Mouse (Mus musculus) stomach, embryonic 16.5 days (tissue): ENCODE measurements around the gene Ppm1h. TPM values are rescaled to one million over a fixed set of nuclear protein-coding genes. Genes with fewer than 3 reads are reported as not detected.
A peak's percentile ranks its signal among the peaks of the same experiment; 100 is the strongest.

Experiments used
- ATAC-seq: fragments of 200-750 bp; cut with Nextera tagmentation; 2 replicates; pipeline ENCODE4 v1.8.0; 2017; ENCODE audit warnings: moderate number of reproducible peaks, moderate TSS enrichment; ENCODE audit not compliant: insufficient read depth, low FRiP score
- H3K27ac ChIP-seq: fragments of 300-500 bp; sonication (generic); 2 replicates; pipeline ENCODE4 v1.5.1; 2014; ENCODE audit warnings: low read length
- H3K27me3 ChIP-seq: fragments of 300-500 bp; sonication (generic); 2 replicates; pipeline ENCODE4 v1.6.1; 2014; ENCODE audit warnings: low read length, control low read depth, mixed read lengths; ENCODE audit not compliant: control insufficient read depth, insufficient read depth
- H3K36me3 ChIP-seq: fragments of 300-500 bp; sonication (generic); 2 replicates; pipeline ENCODE4 v1.6.1; 2014; ENCODE audit warnings: low read length; ENCODE audit not compliant: control insufficient read depth, insufficient read depth
- H3K4me1 ChIP-seq: fragments of 300-500 bp; sonication (generic); 2 replicates; pipeline ENCODE4 v1.6.1; 2014; ENCODE audit warnings: low read length, control low read depth, mixed read lengths; ENCODE audit not compliant: control insufficient read depth, insufficient read depth
- H3K4me2 ChIP-seq: fragments of 300-500 bp; sonication (generic); 2 replicates; pipeline ENCODE4 v1.6.1; 2014; ENCODE audit warnings: low read depth, low read length, mixed read lengths
- H3K4me3 ChIP-seq: fragments of 300-500 bp; sonication (generic); replicated peaks from 2 replicates; pipeline ENCODE4 v1.5.1; 2014; ENCODE audit warnings: mild to moderate bottlenecking, low read length
- H3K9ac ChIP-seq: fragments of 300-500 bp; sonication (generic); 2 replicates; pipeline ENCODE4 v1.6.1; 2014; ENCODE audit warnings: low read length
- H3K9me3 ChIP-seq: fragments of 300-500 bp; sonication (generic); replicated peaks from 2 replicates; pipeline ENCODE4 v1.6.1; 2016; ENCODE audit warnings: low read length, control low read depth; ENCODE audit not compliant: control insufficient read depth
- whole genome bisulfite sequencing: fragments of 180-500 bp; shearing (Covaris S2); extraction: QIAGEN DNeasy Blood & Tissue Kit; methylation state at CpG from one replicate; pipeline ENCODE4 v1.1.7; 2014; 5-methylcytosine and 5-hydroxymethylcytosine counted together
- polyA plus RNA-seq: library from polyadenylated mRNA; unstranded; fragments of >200 nt; fragmentation: Nextera tagmentation; extraction: Ambion mirVana; gene quantifications from 2 replicates; pipeline ENCODE4 v1.2.1, GENCODE M21; 2015

Gene Ppm1h
- polyA plus RNA-seq, 1 experiment from 2014 or later = 10.3 TPM

GRCm38 (mm10) chr10:122858904-122859641 is 180.5 kb downstream of the Ppm1h start:
- H3K27ac ChIP-seq = peak overlapping the region; percentile 67
- no peak overlapping the region for H3K9ac ChIP-seq
- peaks cover 8% of the 10 kb centered on the region; the same call in 1 of the 2 replicates for H3K4me1 ChIP-seq
- H3K36me3 ChIP-seq = no peaks in the 10 kb centered on the region
- no peaks in the 10 kb centered on the region for H3K27me3 ChIP-seq
- ATAC-seq = no peak
- H3K4me2 ChIP-seq = no peak overlapping the region
- WGBS = 66% methylated on average over 8 of the region's 8 CpGs
- H3K4me3 ChIP-seq = no peak overlapping the region
- no peaks in the 10 kb centered on the region for H3K9me3 ChIP-seq

GRCm38 (mm10) chr10:122859642-122859997 is 181.1 kb downstream of the Ppm1h start:
- Histone ChIP-seq H3K36me3 (no peaks in the 10 kb centered on the region), H3K4me2 (no peak overlapping the region), H3K27ac (peak overlapping the region; percentile 67), H3K9me3 (no peaks in the 10 kb centered on the region), H3K27me3 (no peaks in the 10 kb centered on the region), H3K4me1 (peaks cover 8% of the 10 kb centered on the region; the same call in 1 of the 2 replicates), H3K9ac (no peak overlapping the region), H3K4me3 (no peak overlapping the region)
- no peak for ATAC-seq
- 65% methylated on average over 8 of the region's 8 CpGs for WGBS

GRCm38 (mm10) chr10:122860076-122860475 is 181.5 kb downstream of the Ppm1h start:
- peaks cover 8% of the 10 kb centered on the region; the same call in 1 of the 2 replicates for H3K4me1 ChIP-seq
- no peak overlapping the region for H3K4me3 ChIP-seq
- no peaks in the 10 kb centered on the region for H3K9me3 ChIP-seq
- H3K9ac ChIP-seq = no peak overlapping the region
- no peak for ATAC-seq
- H3K27ac ChIP-seq = peak overlapping the region; percentile 67
- 41% methylated on average over 7 of the region's 7 CpGs for WGBS
- no peak overlapping the region for H3K4me2 ChIP-seq
- H3K27me3 ChIP-seq = no peaks in the 10 kb centered on the region
- H3K36me3 ChIP-seq = no peaks in the 10 kb centered on the region

- WGBS = 45% methylated on average over 18 of the region's 18 CpGs
- H3K36me3 ChIP-seq = no peaks in the 10 kb centered on the region
- H3K4me2 ChIP-seq = no peak overlapping the region
- H3K9ac ChIP-seq = no peak overlapping the region
- H3K4me1 ChIP-seq = peaks cover 8% of the 10 kb centered on the region; the same call in 1 of the 2 replicates
- no peaks in the 10 kb centered on the region for H3K9me3 ChIP-seq
- ATAC-seq = no peak
- H3K27ac ChIP-seq = peak overlapping the region; percentile 61
- H3K4me3 ChIP-seq = no peak overlapping the region
- no peaks in the 10 kb centered on the region for H3K27me3 ChIP-seq
These were observed 183.3 kb downstream of the Ppm1h start for GRCm38 (mm10) chr10:122861696-122862385.

GRCm38 (mm10) chr10:122862386-122863023 is 183.9 kb downstream of the Ppm1h start:
- H3K36me3 ChIP-seq = no peaks in the 10 kb centered on the region
- no peak for ATAC-seq
- no peak overlapping the region for H3K4me2 ChIP-seq
- peaks cover 8% of the 10 kb centered on the region; the same call in 1 of the 2 replicates for H3K4me1 ChIP-seq
- peak overlapping the region; percentile 61 for H3K27ac ChIP-seq
- H3K9me3 ChIP-seq = no peaks in the 10 kb centered on the region
- H3K9ac ChIP-seq = no peak overlapping the region
- H3K4me3 ChIP-seq = no peak overlapping the region
- WGBS = 75% methylated on average over 17 of the region's 17 CpGs
- no peaks in the 10 kb centered on the region for H3K27me3 ChIP-seq

GRCm38 (mm10) chr10:122869865-122870503 is 191.4 kb downstream of the Ppm1h start:
- Histone ChIP-seq H3K4me1 (peaks cover 16% of the 10 kb centered on the region; the same call in 1 of the 2 replicates), H3K4me2 (no peak overlapping the region), H3K9ac (no peak overlapping the region), H3K27me3 (no peaks in the 10 kb centered on the region), H3K9me3 (no peaks in the 10 kb centered on the region), H3K27ac (peak overlapping the region; percentile 51), H3K4me3 (no peak overlapping the region), H3K36me3 (no peaks in the 10 kb centered on the region)
- peak; percentile 71; the same call in 1 of the 2 replicates for ATAC-seq
- WGBS = 30% methylated on average over 8 of the region's 8 CpGs

GRCm38 (mm10) chr10:122870848-122871494 is 192.4 kb downstream of the Ppm1h start:
- peak; percentile 44; the same call in 1 of the 2 replicates for ATAC-seq
- WGBS = 67% methylated on average over 3 of the region's 3 CpGs
- H3K27ac ChIP-seq = peak overlapping the region; percentile 51; the same call in 1 of the 2 replicates

GRCm38 (mm10) chr10:122872720-122873119 is 194.2 kb downstream of the Ppm1h start:
- Histone ChIP-seq H3K4me3 (no peak overlapping the region), H3K9me3 (no peaks in the 10 kb centered on the region), H3K27ac (no peak overlapping the region), H3K36me3 (no peaks in the 10 kb centered on the region), H3K9ac (no peak overlapping the region), H3K27me3 (no peaks in the 10 kb centered on the region), H3K4me1 (peaks cover 19% of the 10 kb centered on the region; the same call in 1 of the 2 replicates), H3K4me2 (no peak overlapping the region)
- no peak for ATAC-seq
- WGBS = 67% methylated on average over 8 of the region's 8 CpGs

More at GRCm38 (mm10) chr10:122870848-122871494, 192.4 kb downstream of the Ppm1h start:
- Histone ChIP-seq H3K4me1 (peaks cover 16% of the 10 kb centered on the region; the same call in 1 of the 2 replicates), H3K4me3 (no peak overlapping the region), H3K36me3 (no peaks in the 10 kb centered on the region), H3K27me3 (no peaks in the 10 kb centered on the region), H3K9me3 (no peaks in the 10 kb centered on the region), H3K4me2 (no peak overlapping the region), H3K9ac (no peak overlapping the region)
